Comparison of ENCODE assay signal across 20 mouse cellular contexts in genomic region chr10:23712691-23713378, GRCm38 (mm10).
DNase-seq lines count a peak whose midpoint lies in the region; ATAC-seq and TF ChIP-seq lines count a peak whose summit lies in the region.
"Had no signal": no experiment of that assay in that cellular context is flagged by ENCODE, and none has a peak within 500 bp of the region (broad histone marks: within the 10 kb centered on the region; RNA-seq: fewer than 3 reads in every experiment).

No protein-coding gene starts in this region.

- no peaks in the 10 kb centered on the region for H3K79me2 ChIP-seq in liver, adult 2 months (ENCODE audit: control insufficient read depth, insufficient read depth, low read length)

- DNase-seq in hindbrain, embryonic 11.5 days (ENCODE audit: low spot score): no peak
- DNase-seq in liver, adult 2 months (ENCODE audit: extremely low read depth, low read depth, low spot score): peak; percentile 89
- DNase-seq in liver, postnatal 0 days: no peak
- peak; percentile 33 for DNase-seq in limb, embryonic 10.5 days (ENCODE audit: low spot score)
- no peak for DNase-seq in left cerebral cortex, adult 18-20 months (ENCODE audit: low spot score in 2 of 2)
- DNase-seq: adrenal gland, postnatal 10 days; B cell, adult 2 months; cerebellum, adult 18-20 months; gastrocnemius, postnatal 36 days; heart, postnatal 14 days; right cerebral cortex, postnatal 4 days; thymus, postnatal 36 days had no signal

- no peak overlapping the region for H3K4me2 ChIP-seq in hindbrain, embryonic 13.5 days
- H3K4me2 ChIP-seq in hindbrain, embryonic 11.5 days (replicated peaks; ENCODE audit: low read depth, low read length): no peak overlapping the region
- no peak overlapping the region for H3K4me2 ChIP-seq in liver, postnatal 0 days (ENCODE audit: low read depth, low read length)
- H3K4me2 ChIP-seq in embryonic facial prominence, embryonic 12.5 days (replicated peaks): no peak overlapping the region
- H3K4me2 ChIP-seq: forebrain, embryonic 13.5 days; heart, embryonic 11.5 days; midbrain, embryonic 11.5 days had no signal

- ATAC-seq in hindbrain, embryonic 13.5 days (ENCODE audit: low FRiP score): peak; percentile 46; the same call in 1 of the 2 replicates
- no peak for ATAC-seq in hindbrain, embryonic 11.5 days (ENCODE audit: low FRiP score)
- ATAC-seq in liver, postnatal 0 days: no peak
- ATAC-seq in embryonic facial prominence, embryonic 12.5 days (ENCODE audit: insufficient number of reproducible peaks, insufficient read depth, low FRiP score, low TSS enrichment): no peak
- ATAC-seq: forebrain, embryonic 13.5 days; hindbrain, postnatal 0 days had no signal

- H3K4me3 ChIP-seq in hindbrain, embryonic 13.5 days: no peak overlapping the region
- no peak overlapping the region for H3K4me3 ChIP-seq in hindbrain, embryonic 11.5 days (ENCODE audit: low read depth, low read length)
- H3K4me3 ChIP-seq in liver, adult 2 months (ENCODE audit: insufficient read depth, low read depth, low read length): no peak overlapping the region
- H3K4me3 ChIP-seq in liver, postnatal 0 days (ENCODE audit: low read depth, low read length): no peak overlapping the region
- H3K4me3 ChIP-seq in embryonic facial prominence, embryonic 12.5 days: no peak overlapping the region
- H3K4me3 ChIP-seq in limb, embryonic 10.5 days: no peak overlapping the region
- H3K4me3 ChIP-seq: forebrain, embryonic 13.5 days had no signal

- TF ChIP-seq EP300 in liver, postnatal 0 days (IDR thresholded peaks at IDR 0.05; ENCODE audit: low read depth): no peak

- TF ChIP-seq POLR2A in liver, adult 2 months (IDR thresholded peaks at IDR 0.05; ENCODE audit: extremely low read depth, insufficient read depth, low read length): no peak

- TF ChIP-seq CTCF in liver, adult 2 months (IDR thresholded peaks at IDR 0.05; ENCODE audit: low read depth, low read length): no peak
- no peak for TF ChIP-seq CTCF in liver, postnatal 0 days (IDR thresholded peaks at IDR 0.05; ENCODE audit: low read depth)

- H3K9me3 ChIP-seq in hindbrain, embryonic 13.5 days: no peaks in the 10 kb centered on the region
- no peaks in the 10 kb centered on the region for H3K9me3 ChIP-seq in hindbrain, embryonic 11.5 days (ENCODE audit: control insufficient read depth, low read length)
- no peaks in the 10 kb centered on the region for H3K9me3 ChIP-seq in liver, postnatal 0 days (ENCODE audit: low read length)
- no peaks in the 10 kb centered on the region for H3K9me3 ChIP-seq in embryonic facial prominence, embryonic 12.5 days
- no peaks in the 10 kb centered on the region for H3K9me3 ChIP-seq in limb, embryonic 10.5 days (replicated peaks)
- H3K9me3 ChIP-seq: forebrain, embryonic 13.5 days had no signal

- no peaks in the 10 kb centered on the region for H3K36me3 ChIP-seq in hindbrain, embryonic 13.5 days
- no peaks in the 10 kb centered on the region for H3K36me3 ChIP-seq in hindbrain, embryonic 11.5 days (ENCODE audit: control insufficient read depth, insufficient read depth, low read length)
- H3K36me3 ChIP-seq in liver, adult 2 months (ENCODE audit: control insufficient read depth, insufficient read depth, low read length): no peaks in the 10 kb centered on the region
- no peaks in the 10 kb centered on the region for H3K36me3 ChIP-seq in liver, postnatal 0 days (replicated peaks; ENCODE audit: insufficient read depth, low read length)
- no peaks in the 10 kb centered on the region for H3K36me3 ChIP-seq in embryonic facial prominence, embryonic 12.5 days
- no peaks in the 10 kb centered on the region for H3K36me3 ChIP-seq in limb, embryonic 10.5 days

- H3K27me3 ChIP-seq in hindbrain, embryonic 13.5 days: no peaks in the 10 kb centered on the region
- H3K27me3 ChIP-seq in hindbrain, embryonic 11.5 days (ENCODE audit: control insufficient read depth, insufficient read depth, low read length): no peaks in the 10 kb centered on the region
- 0 out of 2 replicates have a peak, but pooled peaks cover 3% of the 10 kb centered on the region for H3K27me3 ChIP-seq in liver, adult 2 months (ENCODE audit: control insufficient read depth, insufficient read depth, low read length)
- no peaks in the 10 kb centered on the region for H3K27me3 ChIP-seq in liver, postnatal 0 days (ENCODE audit: insufficient read depth, low read length)
- no peaks in the 10 kb centered on the region for H3K27me3 ChIP-seq in embryonic facial prominence, embryonic 12.5 days
- no peaks in the 10 kb centered on the region for H3K27me3 ChIP-seq in limb, embryonic 10.5 days (ENCODE audit: low read depth, poor library complexity, severe bottlenecking)
- H3K27me3 ChIP-seq: forebrain, embryonic 13.5 days had no signal

- 79% methylated on average over 5 of the region's 5 CpGs for WGBS in hindbrain, embryonic 13.5 days
- WGBS in hindbrain, embryonic 11.5 days: 74% methylated on average over 5 of the region's 5 CpGs
- WGBS in liver, adult 2 months: 38% methylated on average over 5 of the region's 5 CpGs
- 70% methylated on average over 5 of the region's 5 CpGs for WGBS in liver, postnatal 0 days (ENCODE audit: insufficient replicate concordance)
- WGBS in embryonic facial prominence, embryonic 12.5 days: 46% methylated on average over 5 of the region's 5 CpGs
- WGBS in limb, embryonic 10.5 days: 77% methylated on average over 5 of the region's 5 CpGs

- no peak overlapping the region for H3K9ac ChIP-seq in hindbrain, embryonic 13.5 days
- H3K9ac ChIP-seq in hindbrain, embryonic 11.5 days (ENCODE audit: low read depth, low read length): no peak overlapping the region
- H3K9ac ChIP-seq in liver, adult 2 months (ENCODE audit: low read depth, low read length): no peak overlapping the region
- H3K9ac ChIP-seq in liver, postnatal 0 days (replicated peaks): no peak overlapping the region
- no peak overlapping the region for H3K9ac ChIP-seq in embryonic facial prominence, embryonic 12.5 days
- H3K9ac ChIP-seq: forebrain, embryonic 13.5 days; liver, embryonic 14.5 days had no signal

- H3K4me1 ChIP-seq in hindbrain, embryonic 13.5 days (replicated peaks): peaks cover 6% of the 10 kb centered on the region
- no peaks in the 10 kb centered on the region for H3K4me1 ChIP-seq in hindbrain, embryonic 11.5 days (replicated peaks; ENCODE audit: control insufficient read depth, insufficient read depth, low read length)
- H3K4me1 ChIP-seq in liver, adult 2 months (ENCODE audit: control insufficient read depth, insufficient read depth, low read length): peaks cover 5% of the 10 kb centered on the region
- H3K4me1 ChIP-seq in liver, postnatal 0 days (ENCODE audit: insufficient read depth): no peaks in the 10 kb centered on the region
- H3K4me1 ChIP-seq in embryonic facial prominence, embryonic 12.5 days: peaks cover 24% of the 10 kb centered on the region
- H3K4me1 ChIP-seq in limb, embryonic 10.5 days: peaks cover 38% of the 10 kb centered on the region
- H3K4me1 ChIP-seq: forebrain, embryonic 13.5 days had no signal

- H3K27ac ChIP-seq in hindbrain, embryonic 13.5 days: no peak overlapping the region
- no peak overlapping the region for H3K27ac ChIP-seq in hindbrain, embryonic 11.5 days (ENCODE audit: low read depth, low read length)
- no peak overlapping the region for H3K27ac ChIP-seq in liver, adult 2 months (replicated peaks; ENCODE audit: insufficient read depth, low read depth, low read length)
- no peak overlapping the region for H3K27ac ChIP-seq in liver, postnatal 0 days (ENCODE audit: low read depth)
- H3K27ac ChIP-seq in embryonic facial prominence, embryonic 12.5 days: peak overlapping the region; percentile 74
- H3K27ac ChIP-seq in limb, embryonic 10.5 days: peak overlapping the region; percentile 82
- H3K27ac ChIP-seq: forebrain, embryonic 13.5 days; hindbrain, postnatal 0 days; liver, embryonic 14.5 days; macrophage had no signal

Comparison
In these comparisons a context has a peak if more than half of its experiments do, and no peak if none do; other contexts are left out.
1. DNase-seq: peak in liver, adult 2 months (single experiment) and limb, embryonic 10.5 days (single experiment); none in hindbrain, embryonic 11.5 days (single experiment), liver, postnatal 0 days (single experiment) and left cerebral cortex, adult 18-20 months (0 of 2).
2. H3K27ac ChIP-seq: peak in embryonic facial prominence, embryonic 12.5 days (single experiment) and limb, embryonic 10.5 days (single experiment); none in hindbrain, embryonic 13.5 days (single experiment), hindbrain, embryonic 11.5 days (single experiment), liver, adult 2 months (single experiment) and liver, postnatal 0 days (single experiment).